Mouse (Mus musculus) mature B cell (primary cell): ENCODE measurements around the gene Pak7.

Experiments
- in situ Hi-C: fragments of 300-500 bp; cut with MboI; formaldehyde crosslinking; loops from 2 replicates; pipeline ENCODE4 v1.14.3; 2019

The Pak7 gene

DNA sequence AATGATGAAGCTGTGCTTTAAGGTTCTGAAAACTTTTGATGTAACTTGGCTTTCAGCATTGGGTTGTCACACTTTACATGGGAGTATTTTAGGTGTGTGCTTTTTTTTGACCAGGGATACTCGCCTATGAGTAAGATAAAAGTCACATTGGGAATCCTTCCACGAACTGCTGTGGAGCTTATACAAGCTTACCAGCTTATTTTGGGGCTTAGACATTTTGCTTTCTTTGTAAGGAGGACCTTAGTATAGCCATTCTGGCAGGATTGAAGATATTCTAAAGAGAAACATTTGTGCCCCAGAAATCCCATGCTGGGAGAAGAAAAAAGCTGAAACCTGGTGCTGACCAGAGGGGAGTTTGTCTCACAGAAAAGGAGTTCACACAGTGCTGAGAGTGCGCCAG is 212.7 kb downstream of the Pak7 start:
- in situ Hi-C loops, result no loop called here

GRCm38 (mm10) chr2:136150752-136151151 is 237.0 kb downstream of the Pak7 start:
- in situ Hi-C loops, result no loop called here

DNA sequence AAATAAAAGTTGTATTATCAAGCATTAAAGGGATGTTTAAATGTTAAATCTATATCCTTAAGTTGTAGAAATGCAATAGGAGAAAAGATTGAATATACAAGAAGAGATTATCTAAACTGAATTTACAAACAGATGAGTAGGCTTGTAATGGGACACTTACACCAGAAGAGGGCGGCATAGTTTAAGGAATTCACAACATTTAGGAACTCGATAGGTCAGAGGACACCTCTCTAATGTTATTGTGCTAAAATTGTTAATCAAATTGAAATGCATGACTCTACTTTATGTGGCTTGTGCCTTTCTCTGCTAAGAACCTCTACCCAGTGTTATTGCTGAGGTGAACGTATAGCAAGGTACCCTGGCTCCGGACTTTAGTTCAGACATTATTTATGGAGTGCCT is 238.2 kb downstream of the Pak7 start:
- in situ Hi-C loops, result no loop called here

DNA sequence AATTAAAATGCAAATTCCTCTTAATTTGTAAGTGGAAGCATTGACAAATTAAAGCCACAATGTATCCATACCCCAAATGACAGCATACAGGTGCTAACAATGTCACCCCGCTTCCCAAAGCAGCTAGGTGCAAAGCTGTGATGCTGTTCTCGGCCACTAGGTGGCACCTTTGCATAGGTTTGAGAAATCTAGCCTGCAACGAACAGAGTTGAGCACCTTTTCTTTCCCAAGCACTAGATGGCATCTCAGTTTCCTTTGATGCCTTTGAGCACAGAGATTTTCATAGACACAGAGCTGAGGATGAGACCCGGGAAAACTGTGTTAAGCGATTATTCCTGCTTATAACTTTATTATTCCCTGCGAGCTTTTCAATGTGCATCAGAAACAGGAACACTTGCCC is 238.8 kb downstream of the Pak7 start:
- in situ Hi-C loops, result no loop called here

- in situ Hi-C loops, result no loop called here
Measured at GRCm38 (mm10) chr2:136140807-136141206, 247.0 kb downstream of the Pak7 start.

DNA sequence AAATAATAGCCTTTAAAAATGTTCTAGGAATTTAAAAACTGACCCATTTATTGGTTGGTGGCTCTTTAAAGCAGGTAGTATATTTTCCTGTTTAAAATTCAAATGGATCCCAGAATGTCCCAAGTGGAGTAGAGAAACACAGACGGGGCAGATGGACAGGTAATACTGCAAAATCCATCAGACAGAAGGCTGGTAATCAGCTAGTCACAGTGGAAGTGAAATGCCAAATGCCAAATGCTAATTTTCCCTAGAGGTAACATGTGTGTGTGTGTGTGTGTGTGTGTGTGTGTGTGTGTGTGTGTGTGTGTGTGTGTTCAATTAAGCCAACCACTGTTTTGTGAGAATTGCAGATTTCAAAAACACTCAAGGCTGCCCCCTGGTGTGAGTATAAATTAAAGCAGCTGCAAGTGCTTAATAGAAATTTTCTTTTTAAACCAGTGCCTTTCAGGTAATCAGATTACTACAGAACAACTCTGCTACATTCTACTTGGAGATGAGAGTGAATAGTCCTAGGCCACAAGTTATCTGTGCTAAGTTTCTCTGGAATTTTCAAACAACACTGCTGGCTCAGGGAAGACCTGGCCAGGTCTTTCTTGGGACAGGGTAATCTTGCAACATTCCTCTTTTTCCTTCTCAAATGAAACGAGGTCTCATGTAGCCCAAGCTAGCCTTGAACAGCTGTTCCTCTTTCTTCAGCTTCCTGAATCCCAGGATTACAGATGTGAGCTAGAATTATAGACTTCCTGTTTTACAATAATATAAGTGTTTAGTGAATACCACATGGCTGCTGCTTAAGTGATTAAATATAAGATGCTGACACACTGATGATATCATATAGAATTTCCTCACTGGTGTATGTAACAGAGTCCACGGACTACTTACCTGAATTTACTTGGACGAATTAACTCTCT is 248.4 kb downstream of the Pak7 start:
- in situ Hi-C loops, result no loop called here

DNA sequence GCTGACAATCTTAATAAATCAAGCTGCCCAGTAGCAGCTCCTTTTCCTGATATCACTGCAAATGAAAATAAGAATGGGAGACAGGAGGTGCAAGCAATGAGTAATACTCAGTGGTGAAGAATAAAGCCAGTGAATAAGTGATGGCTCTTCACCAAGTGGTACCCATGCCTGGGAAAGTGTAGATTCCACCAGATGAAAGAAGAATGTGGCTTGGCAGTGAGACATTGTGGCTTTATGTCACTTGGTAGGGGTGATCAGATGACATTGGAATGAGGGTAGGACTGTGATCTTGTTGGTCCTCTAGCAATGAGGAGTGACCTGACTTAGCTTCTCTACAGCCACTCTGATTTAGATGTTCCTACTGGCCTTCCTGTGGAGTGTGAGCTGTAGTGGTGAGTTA is 249.3 kb downstream of the Pak7 start:
- in situ Hi-C loops, result no loop called here

GRCm38 (mm10) chr2:136121867-136122266 is 265.9 kb downstream of the Pak7 start:
- in situ Hi-C loops, result no loop called here

DNA sequence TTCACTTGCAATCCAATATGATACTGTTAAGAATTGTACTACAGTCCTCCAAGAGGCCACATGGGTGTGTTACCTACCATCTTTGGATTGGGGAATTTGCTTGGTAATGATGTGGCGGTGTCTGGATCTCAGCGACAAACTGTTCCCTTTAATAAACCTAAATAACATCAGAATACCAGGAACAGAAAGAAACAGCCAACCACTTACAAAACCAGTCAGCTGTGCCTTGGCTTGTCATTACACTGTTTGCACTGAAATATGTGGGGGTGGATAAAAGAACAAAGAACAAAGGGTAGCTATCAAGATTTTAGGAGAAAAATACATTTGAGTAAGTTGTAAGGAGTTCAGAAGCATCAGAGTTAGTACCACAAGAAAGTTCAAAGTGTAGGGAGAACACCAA is 269.8 kb downstream of the Pak7 start:
- in situ Hi-C loops, result no loop called here

GRCm38 (mm10) chr2:136113374-136113773 is 274.4 kb downstream of the Pak7 start:
- in situ Hi-C loops, result no loop called here

DNA sequence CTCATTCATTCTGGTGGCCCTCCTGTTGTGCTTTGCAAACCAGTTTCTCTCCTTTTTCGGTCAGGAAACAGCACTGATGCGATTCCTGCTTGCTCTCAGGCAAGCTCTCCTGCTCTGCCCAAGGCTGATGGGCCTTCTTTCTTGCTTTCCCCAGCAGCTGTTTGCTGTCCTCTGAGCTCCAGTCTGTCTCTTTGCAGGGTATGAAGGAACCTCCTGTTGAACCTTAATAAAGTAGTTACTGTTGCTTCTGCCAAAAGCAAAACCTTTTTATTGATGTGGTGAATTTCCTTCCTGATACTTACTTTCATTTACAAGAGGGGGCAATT is 278.8 kb downstream of the Pak7 start:
- in situ Hi-C loops, result no loop called here

DNA sequence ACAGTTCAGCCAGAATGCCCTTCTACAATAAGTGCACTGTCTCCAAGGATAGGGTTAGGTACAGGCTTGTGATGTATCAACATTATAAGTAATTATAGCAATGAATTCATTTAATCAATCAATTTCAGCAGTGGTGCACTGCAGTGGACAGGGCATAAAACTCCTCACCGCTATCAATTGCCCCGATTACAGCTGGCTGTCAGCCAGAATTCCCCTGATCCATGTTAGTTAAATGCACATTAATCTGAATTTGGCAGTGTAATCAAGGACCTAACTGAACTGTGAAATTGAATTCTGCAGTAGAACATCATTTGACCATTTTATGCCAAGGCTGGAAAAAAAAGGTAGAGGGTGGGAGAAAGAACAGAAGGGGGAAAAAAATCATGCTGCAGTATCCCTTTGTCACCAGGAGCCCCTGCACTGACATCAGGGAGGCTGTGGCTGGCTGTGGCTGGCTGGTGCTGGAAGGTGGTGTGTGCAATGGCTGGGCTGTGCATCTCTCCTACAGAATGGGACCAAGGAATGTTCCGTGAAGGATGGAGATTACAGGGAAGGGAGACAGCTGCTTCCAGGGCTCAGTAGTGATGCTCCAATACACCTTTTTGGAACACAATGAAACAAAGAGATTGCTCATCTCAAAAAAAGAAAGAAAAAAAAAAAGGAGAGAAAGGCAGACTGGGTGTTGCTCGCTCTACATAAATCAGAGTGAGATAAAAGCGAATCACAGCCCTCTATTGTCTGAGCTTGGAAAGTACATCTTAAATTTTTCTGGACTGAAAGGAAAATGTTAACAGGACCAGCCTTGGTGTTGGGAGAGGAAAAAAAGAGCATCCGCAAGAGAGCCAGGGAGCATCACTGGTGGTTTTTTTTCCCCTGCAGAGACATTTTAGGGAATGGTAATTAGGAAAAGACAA is 279.4 kb downstream of the Pak7 start:
- in situ Hi-C loops, result no loop called here

DNA sequence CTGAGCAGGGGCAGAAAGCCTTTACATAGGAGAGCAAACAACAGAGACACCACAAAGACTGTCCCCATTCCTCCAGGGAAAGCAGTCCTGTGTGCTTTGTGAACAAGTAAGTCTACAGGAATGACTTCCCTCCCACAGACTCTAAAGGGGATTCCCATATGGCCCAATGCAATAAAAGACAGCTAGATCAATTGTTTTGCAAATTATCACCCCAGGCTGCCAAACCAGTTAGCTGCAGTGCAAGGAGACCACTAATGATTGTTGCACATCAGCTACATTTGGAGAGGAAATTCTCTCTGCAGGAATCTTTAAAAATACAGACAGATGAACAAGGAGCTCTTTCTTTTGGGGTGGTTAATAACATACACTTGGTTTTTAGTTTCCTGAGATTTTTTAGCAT is 280.2 kb downstream of the Pak7 start:
- in situ Hi-C loops, result no loop called here

DNA sequence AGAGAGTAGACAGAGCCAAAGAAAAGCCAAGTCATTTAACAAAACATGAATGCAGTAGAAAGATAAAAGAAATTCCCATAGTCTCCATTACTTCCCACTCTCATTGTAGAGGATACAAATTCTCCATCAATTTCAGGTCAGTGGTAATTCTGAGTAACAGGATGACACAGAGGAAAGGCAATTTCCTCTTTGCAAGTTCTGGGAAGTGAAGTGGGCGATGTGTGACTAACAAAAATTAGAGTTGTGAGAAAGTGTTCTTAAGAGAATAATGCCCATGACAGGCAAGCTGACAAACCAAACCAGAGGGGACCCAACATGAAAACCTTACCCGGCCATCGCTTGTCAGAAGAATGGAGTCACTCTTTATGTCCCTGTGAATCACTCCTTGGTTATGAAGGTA is 290.6 kb downstream of the Pak7 start:
- in situ Hi-C loops, result no loop called here

DNA sequence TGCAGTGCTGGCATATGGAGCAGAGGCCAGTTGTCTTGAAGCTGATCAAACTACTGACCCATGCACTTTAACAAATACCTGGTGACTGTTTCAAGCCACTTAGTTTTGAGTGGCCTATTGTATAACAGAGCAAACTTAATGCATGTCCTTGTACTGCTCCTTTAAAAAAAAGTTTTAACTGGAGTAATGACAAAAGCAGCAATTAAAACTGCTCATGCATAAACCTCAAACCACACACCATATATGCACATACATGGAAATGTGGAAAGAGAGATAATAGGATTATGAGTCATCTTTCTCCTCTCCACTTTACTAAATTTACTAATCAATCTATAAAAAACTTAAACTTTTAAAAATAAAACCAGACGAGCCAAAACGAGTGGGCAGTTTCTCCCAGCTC is 291.8 kb downstream of the Pak7 start:
- in situ Hi-C loops, result no loop called here

DNA sequence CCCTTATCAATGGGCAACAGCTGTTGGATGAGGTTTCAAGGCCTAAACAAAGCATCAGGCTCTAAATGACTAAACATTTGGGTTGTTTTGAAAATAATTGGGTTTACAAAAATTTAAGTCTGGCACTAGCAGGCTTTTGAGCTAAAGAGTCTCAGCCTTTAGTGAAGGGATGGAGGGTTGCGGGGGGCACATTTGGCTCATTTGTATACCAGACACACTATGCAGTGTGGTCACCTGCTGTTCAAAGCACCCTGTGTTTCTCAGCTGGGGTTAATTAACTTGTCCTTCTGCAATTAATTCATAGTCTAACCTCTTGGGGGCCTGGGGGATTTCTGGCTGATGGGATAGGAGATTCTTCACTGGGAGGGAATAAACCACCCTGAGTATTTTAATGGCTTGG is 323.4 kb downstream of the Pak7 start:
- in situ Hi-C loops, result no loop called here

- in situ Hi-C loops, result no loop called here
Measured at GRCm38 (mm10) chr2:136059029-136059669, 328.6 kb downstream of the Pak7 start.

DNA sequence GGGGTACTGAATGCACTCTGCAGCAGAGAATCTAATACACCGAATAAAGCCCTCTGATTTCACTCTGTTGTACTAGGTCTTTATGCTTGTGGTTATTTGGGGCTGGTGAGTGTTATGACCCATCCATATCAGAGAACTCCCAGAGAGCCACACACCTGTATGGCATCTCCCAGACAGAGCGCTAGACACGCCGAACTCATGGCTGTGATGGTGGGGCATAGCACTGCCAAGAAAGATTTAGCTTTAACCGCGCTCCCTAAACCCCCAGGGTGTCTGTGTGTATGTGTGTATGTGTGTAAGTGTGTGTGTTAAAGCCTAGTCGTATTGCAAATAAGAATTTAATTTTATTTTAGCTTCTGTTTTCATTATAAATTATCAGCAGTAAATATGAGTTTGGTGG is 329.4 kb downstream of the Pak7 start:
- in situ Hi-C loops, result no loop called here

DNA sequence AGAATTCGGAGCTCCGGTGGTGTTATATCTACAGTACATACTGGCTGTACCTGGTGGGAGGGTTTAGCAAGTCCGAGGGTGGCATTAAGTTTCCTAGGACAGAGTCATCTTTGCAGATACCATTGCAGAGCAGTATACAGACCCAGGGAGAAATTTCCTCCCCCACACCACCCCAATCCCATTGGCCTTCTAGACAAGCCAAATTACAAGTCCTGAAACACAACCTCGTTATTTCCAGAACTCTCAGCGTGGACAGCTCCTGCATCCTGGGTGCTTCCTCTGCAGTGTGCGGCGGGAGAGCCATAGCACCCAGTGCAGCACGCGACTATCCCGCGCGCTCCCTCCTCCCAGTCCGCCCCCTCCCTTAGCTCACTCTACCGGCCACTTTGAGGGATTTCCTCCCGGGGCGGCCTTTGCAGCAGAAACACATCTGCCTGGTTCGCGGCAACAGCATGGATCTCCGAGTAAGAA is 329.9 kb downstream of the Pak7 start:
- in situ Hi-C loops, result no loop called here

DNA sequence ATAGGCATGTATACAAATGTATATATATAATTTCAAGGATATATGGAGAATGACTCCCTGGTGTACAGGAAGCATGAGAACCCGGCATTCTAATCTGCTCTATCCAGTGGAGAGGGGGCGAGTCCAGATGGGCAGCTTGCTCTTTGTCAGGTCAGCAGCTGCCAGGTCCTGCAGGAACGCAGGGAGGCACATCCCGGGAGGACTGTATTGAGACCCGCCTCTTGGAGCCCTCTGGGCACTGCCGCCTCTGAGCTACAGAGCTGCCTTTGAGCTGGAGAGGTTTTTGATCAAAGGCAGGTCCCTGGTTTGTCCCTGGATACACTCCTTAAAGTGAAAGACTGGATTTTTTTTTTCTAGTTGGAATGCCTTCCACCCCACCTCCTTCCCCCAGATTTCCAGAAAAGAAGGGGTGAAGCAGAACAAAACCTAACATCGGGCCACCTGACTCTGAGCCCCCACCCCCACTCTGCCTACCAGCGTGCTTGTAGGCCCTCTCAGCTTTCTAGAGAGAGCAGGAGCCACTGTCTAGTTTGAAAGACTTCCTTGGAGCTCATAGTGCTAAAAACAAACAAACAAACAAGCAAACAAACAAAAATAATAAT is 336.0 kb downstream of the Pak7 start, which contains the start of gene Lamp5:
Gene Lamp5 (plus strand): TSS at position 552 of the 602 bp plus-strand sequence.
- in situ Hi-C loops, result no loop called here

DNA sequence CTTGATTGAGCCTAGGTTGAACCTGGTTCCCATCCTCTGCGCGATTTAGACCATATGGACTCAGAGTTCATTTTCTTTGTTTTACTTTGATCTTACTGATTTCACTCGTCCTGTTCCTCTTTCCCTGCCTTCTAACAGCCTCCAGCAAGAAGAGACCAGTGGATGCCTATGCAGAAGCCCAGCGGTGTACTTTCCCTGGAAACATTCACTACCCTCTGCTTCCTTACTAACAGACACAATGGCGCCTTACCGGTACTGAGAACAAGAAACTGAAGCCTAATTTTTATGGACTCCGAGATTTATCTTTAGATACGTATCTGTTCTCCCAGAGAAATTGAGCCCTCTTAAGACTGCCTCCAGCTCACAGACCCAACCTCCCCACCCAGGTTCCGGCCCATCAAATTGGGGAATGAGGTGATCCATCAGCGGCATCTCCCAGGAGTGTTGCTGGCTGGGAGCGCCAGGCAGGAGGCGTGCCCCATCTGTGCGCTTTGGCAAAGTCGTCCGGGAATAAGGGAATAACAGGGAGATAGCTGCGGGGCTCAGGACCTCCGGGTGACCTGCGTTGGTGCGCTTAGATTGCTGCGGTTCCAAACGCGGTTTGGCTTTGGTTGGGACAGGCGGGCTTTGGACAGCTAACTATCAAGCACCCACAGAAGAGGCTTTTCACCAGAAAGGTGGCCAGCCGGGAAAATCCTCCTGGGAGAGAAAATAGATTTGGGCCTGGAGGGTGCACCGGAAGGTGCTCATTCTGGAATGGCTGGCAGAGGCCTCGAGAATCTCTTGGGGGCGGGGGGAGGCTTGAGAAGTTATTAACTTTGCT is 336.8 kb downstream of the Pak7 start:
- in situ Hi-C loops, result no loop called here
